Mouse (Mus musculus) small intestine, adult 2 months (tissue): Measurements from ENCODE around the gene Zbed3.

ENCODE experiments used
- CTCF ChIP-seq: fragments of 200-500 bp; IDR thresholded peaks from 2 replicates; pipeline ENCODE4 v1.5.1; 2012; ENCODE audit warnings: low read depth, mild to moderate bottlenecking, control low read depth, inconsistent platforms, low read length, moderate library complexity, mixed read lengths; ENCODE audit not compliant: insufficient replicate concordance, insufficient read length; ENCODE audit errors: extremely low read depth
- POLR2A ChIP-seq: fragments of 200-500 bp; IDR thresholded peaks from 2 replicates; pipeline ENCODE4 v1.6.1; 2012; ENCODE audit warnings: low read depth, mild to moderate bottlenecking, control low read depth, inconsistent platforms, low read length, moderate library complexity

DNA sequence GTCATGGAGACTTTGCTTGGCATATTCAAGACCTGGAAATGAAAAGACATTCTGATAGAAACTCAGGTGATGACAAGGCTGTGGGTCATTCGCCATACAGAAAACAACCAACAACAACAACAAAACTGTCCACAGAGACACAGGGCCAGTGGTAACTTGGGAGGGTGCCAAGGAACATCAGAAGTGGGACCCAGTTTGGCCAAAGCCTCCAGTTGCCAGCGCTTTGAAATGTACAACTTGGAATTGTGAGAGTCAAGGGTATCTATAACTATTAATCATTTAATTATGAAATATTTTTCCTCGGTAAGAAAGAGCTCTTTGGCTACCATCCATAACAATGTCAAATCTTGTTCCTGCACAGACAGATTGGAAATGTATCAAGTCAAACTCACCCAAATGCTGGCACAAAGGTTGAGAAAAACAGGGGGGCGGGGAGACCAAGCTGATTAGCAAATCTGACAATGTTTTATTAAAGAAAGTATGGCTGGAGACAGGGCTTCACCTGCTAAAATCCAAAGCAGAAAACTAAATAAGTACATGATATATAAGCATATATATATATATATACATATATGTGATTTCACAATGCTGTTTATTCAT, 44.9 kb upstream of the Zbed3 start:
- no peak for TF ChIP-seq CTCF
- no peak for TF ChIP-seq POLR2A
